Mouse (Mus musculus) c-Kit-positive CD71-positive TER-119-positive erythroid progenitor cells, embryonic 14.5 days (primary cell): ENCODE data around the gene Zfp775.
A peak's percentile ranks its signal among the peaks of the same experiment; 100 is the strongest.

Experiments
- DNase-seq: peaks from one replicate; pipeline ENCODE4 v3.0.0-alpha.2; 2013; ENCODE audit warnings: low spot score

The Zfp775 gene

DNA sequence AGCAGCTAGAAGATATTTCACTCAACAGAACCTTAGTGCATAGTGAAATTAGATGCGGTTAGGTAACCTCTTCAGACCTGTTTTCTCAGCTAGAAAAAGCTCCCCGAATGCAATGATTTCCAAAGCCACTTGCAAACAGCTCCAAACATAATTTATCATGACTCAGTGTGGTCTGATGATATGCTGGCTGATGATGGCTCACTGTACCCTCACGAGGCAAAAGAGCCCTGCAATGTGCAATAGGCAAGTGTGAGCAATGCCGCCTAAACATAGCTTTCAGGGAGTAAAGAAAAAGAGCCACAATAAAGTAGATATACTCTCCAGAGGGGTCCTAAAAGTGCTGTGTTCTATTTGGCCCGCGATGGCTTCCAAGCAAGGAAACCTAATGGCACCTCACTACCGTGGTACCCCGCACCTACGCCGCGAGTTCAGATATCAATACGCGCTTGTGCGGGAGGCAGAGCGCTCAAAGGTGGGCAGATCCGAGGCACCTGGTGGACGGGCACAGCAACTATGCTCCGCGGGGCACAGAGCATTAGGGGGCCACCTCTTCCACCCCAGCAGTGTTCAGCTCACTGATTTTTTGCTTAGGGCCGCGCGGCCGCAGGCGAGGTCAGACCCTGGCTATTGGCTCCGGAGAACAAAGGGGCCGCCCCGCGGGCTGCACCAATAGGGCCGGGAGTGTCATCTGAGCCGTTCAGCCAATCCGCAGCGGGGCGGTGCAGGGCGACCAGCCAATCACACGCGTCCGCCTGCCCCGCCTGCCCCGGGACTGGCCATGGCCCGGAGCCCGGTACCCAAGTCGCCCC is at the start of gene Zfp775:
Gene Zfp775 (plus strand): TSS at position 793 of the 809 bp plus-strand sequence.
- peak; percentile 84 for DNase-seq

DNA sequence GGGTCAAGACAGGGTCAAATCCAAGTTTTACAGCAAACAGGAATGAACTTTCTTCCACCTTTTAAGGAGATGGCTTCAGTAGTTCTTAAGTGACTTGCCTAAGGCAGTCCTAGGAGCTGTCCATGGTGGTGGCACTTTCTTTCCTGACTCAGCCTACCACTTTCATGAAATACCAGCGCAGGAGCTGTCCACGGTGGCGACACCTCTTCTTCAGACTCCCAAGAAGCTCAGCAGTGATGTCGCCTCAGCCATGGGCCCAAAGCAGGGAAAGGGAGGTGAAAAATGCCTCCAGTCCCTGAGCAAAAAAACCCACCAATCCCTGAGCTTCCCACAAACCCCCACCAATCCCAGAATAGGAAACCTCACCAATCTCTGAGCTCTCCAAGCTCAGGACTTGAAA is 48.9 kb upstream of the Zfp775 start:
- DNase-seq = peak; percentile 56

DNA sequence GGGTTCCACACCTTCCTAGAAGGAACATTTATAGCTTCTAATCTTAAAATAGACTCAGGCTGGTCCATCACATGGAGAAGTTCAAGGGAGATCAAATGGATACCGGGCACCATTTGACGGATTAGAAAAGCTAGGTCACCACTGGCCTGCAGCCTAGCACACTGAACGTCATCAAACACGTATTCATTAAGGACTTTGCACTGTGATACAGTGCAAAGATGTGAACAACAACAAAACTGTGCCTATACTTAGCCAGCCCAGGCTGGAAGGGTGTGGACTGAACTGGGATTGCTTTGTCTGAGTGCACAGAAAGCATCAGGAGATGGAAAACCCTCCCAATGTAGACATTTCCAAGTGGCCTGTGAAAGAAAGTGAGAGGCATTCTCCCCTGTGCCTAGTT is 48.0 kb upstream of the Zfp775 start:
- no peak for DNase-seq

DNA sequence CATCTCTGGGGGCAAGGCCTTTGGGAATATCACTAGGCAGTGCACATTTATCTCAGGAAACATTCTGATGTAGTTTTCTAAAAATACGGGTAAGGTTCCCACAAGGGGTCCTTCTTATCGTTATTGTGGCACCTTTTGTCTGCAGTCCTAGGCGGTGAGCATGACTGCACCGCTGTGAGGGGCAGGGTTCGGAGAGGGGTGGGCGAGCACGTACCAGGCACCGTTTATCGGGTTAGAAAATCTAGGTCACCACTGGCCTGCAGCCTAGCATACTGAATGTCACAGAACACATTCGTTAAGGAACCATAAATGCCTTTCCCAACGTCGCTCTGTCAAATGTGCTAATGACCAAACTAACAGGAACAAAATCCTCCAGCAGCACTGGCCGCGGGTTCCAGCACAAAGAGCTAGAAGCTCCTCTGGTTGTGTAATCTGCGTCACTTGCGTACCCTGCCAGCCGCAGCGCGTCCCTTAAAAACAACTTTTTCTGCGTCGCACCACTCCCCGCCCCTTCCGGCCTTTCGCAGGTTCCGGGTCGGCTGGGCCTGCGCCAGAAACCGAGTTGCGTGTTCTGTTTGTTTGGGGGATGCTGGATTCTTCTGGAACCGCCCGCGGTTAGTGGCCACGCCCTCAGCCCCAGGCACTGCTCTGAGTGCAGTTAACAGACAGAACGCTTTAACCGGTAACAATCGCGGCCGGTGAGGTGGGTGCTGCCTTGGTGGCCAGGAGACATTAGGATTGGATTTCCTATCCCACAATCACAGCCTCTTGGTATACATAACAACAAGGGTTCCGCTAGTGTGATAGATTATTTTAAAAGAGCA is 47.4 kb upstream of the Zfp775 start, which contains the start of gene Lrrc61:
Gene Lrrc61 (plus strand): TSS at position 517 of the 824 bp plus-strand sequence.
- DNase-seq = peak; percentile 58

DNA sequence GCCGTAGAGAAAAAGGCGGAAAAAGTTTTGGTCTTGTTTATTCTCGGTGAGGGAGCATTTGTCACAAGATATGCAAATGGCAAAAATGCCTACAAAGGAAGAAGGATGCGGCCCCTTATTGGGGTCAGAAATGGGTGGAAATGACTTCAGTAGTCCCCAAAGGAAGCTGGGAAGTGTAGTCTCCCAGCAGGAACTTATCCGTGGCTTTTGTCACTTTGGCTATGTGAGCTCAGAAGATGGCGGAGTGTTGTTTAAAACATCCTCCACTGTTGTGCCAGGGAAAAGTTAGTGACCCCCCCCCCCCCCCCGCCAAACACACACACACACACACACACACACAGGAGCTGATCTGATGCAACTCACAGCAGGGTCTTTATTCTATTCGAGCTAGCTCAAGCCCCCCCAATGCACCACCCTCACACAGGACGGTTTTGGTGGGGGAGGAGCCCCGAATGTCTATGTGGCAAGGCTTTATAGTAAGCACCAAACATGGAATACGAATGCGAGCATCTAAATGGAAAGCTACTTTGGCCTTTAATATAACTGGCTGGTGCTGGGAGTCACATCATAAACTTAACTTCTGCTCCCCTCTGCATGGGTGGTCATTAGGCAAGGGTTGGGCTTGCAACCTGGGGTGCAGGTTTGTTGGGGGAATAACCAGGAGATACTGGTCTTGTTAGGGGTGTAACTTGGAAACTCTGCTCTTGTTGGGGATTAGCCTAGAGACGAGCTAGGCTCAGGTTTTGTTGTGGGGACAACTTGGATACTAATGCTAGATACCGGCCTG is 46.6 kb upstream of the Zfp775 start:
- no peak for DNase-seq

DNA sequence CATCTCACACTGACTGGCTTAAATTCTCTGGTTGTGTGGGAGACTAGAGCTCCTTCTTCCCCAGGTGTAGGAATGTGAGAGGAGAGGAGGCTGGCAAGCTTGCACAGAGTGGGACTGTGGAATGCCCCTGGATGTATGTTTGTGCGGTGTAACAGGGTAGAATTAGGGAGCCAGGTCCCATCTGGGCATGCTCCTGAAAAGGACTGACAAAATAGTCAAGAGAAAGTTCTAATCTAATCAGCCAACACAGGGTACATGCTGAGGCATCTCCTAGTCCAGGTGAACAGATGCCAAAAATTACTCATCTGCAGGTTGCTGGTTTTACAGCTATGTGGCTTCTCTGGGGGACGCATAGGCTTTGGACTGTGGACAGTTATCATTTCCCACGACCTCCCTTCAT is 45.9 kb upstream of the Zfp775 start:
- DNase-seq = no peak

DNA sequence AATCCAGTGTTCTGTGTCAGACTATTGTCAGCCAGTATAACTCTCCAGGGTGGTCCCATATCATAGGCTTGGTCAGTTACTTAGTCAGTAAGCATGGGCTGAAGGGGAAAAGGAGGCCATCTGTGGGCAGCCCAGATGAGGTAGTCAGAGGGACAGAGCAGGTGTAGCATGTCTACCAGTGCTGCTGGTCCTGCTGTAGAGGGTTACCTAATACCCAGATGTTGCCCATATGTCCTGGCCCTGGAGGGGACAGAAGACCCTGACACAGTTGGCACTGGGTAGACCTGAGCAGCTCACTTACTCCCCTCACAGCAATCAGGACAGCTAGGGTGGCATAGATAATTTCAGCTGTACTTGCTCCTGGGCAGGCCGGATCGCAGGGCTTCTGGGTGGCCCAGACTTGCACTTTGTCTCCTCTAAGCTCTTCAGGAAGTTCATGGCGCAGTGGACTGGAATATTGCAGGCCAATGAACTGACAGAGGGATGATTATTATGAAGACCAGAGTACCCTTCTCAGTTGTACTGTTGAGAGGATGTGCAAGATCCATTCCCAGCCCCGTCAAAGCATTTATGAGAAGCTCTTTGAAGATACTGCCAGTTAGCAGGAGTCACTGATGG is 36.1 kb upstream of the Zfp775 start:
- DNase-seq = no peak

DNA sequence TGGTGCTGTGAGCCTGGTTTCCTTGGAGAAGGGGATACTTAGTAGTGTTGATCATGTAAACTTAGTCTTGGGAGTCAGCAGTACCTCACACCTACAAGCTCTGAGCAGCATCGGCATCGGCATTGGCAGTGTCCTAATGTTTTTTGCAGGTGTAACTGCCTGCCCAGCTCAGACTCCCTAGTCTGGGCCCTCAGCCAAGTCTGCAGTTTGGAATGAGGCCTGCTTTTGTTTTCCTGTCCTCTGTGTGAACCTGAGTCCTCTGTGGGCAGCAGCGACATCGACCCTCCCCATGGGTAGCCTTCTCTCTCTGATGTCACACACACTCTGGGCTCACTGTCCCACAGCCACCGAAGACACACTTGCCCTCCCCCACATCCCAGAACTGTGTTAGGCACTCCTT is 35.6 kb upstream of the Zfp775 start:
- DNase-seq = no peak

DNA sequence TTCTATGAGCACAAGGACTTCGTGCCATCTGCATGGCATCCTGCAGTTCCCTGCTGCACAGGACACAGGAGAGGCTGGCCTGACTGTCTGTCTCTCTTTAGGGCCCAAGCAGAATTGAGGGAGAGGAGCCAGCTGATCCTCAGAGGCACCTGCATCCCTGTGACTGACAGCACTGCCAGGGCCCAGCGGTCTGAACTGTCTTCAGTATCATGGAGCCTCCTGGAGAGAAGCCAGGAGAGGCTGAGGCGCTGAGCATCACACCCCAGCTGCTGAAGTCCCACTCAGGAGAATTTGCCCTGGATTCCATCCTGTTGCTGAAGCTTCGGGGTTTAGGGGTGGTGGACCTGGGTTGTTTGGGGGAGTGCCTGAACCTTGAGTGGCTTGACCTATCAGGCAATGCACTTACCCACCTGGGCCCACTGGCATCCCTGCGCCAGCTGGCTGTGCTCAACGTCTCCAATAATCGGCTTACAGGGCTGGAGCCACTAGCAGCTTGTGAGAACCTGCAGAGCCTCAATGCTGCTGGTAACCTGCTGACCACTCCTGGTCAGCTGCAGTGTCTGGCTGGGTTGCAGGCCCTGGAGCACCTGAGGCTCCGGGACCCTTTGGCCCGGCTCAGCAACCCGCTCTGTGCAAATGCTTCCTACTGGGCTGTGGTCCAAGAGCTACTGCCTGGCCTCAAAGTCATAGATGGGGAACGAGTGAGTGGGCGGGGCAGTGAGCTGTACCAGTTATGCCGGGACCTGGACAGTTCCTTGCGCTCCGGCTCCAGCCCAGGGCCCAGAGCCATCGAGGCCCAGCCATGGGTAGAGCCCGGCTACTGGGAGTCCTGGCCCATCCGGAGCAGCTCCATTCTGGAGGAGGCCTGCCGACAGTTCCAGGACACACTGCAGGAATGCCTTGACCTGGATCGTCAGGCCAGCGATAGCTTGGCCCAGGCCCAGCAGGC is 33.6 kb upstream of the Zfp775 start:
- DNase-seq = no peak

DNA sequence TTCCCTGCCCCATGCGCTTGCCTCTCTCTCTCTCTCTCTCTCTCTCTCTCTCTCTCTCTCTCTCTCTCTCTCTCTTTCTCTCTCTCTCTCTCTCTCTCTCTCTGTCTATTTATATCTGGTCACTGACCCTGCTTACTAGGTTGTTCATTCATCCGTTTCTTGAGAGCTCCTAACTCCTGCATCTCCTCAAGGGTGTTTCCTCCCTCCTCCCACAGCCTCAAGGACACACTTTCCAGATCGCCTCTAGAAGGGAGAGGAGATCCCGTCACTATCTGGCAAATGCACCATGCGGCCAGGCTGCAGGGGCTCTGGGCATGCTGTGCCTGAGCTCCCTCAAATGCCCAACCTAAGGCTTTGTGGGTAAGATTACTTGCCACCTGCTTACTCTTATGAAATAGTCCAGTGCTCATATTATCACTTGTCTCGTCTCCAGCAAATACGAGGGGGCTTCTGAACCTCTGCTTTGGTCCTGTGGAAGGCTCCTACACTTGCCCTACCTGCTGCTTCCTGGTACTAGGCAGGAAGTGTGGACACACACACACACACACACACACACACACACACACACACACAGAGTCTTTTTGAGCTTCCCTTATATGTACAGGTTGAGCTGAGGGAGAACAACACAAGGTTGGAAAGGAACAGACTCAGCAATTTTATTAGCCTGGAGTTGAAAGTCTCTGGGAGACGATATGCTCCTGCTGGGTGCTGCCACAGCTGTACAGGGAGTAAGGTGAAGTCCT is 32.6 kb upstream of the Zfp775 start:
- DNase-seq = no peak

DNA sequence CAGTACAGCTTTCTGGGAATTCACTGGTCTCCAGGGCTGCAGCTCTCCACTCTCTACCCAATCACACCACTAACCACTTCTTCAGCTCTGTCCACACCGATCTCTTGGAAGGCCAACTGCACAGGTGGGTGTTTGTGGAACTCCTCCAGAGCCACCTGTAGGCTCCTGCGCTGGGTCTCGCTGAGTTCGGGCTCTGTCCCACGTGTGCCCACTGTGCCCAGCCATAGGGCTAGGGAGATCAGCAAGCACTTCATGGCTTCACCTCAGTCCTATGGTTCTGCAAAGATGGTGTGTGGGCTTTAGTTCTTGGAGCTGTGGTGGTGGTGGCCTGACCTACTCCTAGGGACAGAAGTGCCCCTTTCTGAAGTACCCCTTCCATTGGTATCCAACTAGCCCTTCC is 29.8 kb upstream of the Zfp775 start:
- no peak for DNase-seq

DNA sequence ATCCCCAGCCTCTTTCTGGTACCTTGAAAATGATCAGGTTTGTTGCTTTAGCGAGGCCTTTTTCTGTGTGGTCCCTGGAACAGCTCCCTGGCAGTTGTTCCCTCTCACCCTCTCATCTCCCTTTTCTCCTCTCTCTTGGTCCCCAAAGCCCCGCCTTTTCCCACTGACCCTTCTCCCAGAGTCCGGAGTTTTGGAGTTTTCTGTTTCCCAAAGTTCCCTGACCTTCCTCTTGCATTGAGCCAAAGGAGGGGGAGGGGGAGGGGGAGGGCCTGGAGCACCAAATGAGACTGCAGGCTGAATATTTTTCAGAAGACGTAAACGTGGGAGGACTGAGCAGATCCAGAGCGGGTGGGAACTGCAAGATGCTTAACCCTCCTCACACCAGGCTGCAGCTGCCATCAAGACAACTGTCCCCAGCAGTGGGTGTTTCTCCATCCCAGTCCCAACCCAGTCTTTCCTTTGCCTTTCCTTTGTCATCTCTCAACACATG is 29.2 kb upstream of the Zfp775 start, which contains the start of gene Rarres2:
Gene Rarres2 (minus strand): TSS at position 218 of the 490 bp plus-strand sequence.
- no peak for DNase-seq

DNA sequence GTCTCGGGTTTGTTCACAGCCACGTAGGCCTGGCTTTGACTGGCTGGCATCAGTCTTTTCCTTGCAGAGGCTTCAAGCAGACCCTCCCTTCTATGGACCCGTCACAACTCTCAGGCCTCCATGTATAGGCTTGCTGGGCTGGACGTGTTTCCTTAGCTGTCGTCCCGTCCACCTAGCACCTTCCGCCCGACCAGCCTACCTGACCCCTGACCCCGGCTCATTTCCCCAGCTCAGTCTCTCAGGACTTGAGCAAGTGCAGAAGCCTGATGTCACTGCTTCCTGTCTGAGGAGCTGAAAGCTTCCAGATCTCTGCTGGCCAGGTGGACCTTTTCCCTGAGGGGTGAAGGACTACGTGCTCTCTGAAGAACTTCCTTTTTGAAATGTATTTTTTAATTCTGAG is 28.6 kb upstream of the Zfp775 start:
- no peak for DNase-seq

DNA sequence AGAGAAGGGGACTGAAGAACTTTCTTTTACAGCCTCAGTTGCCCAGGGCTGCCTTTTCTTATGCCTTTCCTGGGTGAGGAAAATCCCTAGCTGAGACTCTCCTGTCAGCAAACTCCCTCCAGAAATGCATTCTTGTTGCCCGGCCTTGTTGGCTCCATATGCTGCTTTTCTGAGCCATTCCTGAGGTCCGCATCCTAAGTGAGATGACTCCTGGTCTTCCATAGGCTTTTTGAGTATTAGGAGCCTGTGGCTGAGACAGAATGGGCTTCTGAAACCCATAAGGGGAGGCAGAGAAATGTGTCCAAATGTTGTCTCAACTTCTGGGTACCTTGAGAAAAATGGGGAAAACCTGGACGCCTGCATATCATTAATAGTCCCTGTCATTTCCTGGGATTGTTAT is 27.9 kb upstream of the Zfp775 start:
- no peak for DNase-seq

DNA sequence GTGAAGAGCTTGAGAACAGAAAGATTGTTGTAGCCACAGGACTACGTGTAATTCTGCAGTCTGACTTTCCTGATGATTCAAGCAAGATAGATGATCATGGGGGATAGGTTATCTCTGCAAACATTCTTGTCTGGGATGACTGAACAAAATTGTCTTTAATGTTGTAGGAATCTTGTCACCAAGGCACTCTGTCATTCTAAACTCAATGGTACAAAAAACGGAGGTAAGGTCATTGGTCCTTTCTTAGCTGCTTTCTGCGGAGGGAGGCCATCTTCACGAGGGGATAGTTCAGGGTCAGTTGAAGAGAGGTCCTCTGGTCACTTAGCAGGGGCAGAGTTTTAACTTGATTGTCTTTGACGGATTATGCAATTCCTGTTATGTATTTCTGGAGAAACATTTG is 23.1 kb upstream of the Zfp775 start:
- DNase-seq = no peak

DNA sequence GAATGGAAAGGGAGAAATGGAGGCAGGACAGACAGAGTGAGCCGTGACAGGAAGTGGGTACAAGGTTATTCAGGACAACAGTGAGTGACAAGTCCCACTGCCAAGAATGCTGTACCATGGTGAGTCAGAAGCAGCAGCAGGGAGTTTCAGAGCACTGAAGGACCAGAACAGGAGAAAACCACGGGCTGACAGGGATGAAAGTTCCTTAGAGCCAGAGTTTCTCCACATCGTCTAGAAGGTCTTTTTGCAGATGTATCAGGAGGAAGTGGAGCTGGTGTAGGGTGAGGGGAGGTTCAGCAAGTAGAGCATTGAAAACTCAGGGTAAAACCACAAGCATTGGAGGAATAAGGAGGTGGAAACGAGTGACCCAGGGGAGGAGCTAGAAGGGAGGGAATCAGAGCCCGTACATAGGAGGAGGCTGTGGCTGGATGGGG is 22.6 kb upstream of the Zfp775 start:
- no peak for DNase-seq

DNA sequence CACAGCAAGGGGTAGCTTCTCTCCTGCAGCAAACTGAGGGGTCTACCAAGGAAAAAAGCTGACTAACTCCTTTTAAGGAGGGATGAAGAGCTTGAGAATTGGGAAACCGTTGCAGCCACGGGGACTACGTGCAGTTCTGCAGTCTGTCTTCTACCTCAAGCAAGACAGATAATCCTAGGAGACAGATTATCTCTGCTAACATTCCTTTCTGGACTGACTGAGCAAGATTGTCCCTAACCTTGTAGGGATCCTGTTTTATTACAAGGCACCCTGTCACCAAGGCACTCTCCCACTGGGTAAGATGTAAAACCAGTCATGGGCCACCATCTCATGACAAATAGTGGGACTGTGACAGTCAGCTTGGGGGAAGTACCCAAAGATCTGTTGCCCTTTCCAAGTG is 20.6 kb upstream of the Zfp775 start:
- DNase-seq = no peak

DNA sequence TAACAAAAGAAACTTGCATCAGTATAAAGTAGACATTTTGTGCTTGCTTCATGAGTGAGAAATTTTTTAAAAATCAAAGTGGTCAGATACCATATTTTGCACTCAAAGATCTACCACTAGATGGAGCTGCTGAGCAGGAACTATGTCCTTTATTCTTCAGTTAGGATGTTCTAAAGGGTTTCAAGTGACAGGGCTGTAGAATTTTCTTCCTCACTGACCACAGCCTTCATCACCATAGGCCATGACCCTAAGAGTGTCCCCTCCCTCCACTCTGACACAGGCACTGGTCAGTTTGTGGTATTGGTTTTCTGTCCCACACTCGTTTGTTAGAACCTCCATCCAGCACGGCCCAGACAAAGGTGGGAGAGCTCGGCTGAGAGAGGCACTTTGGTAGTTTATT is 19.8 kb upstream of the Zfp775 start:
- DNase-seq = peak; percentile 28

DNA sequence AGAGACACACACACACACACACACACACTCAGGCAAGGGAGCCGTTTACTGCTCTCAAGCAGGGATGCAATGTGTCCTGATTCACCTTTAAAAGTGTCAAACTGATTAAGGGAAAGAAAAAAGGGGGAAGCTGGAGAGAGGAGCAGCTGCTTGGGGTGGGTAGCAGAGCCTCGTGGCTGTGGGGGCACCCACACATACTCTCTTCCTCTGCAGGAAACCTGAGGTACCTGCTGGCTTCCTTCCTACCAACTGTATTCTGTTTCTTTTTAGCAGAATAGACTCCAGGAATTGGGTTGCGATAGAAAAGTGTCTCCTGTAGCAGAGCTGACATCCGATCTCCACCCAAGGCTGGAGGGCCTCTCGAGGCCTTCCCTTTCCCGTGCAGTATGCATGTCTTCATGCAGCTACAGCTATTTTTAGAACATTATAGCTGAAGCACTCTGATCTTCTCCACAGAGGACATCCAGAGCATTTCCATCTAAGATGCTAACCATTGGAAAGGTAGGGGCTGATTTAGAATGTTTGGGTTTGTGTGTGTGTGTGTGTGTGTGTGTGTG is 12.6 kb upstream of the Zfp775 start, which contains the start of gene Gm45021:
Gene Gm45021 (plus strand): TSS at position 417 of the 557 bp plus-strand sequence.
- no peak for DNase-seq
